Mouse (Mus musculus) G1E (cell line): ENCODE data around the gene Pygl. TPM values are rescaled to one million over a fixed set of nuclear protein-coding genes. Genes with fewer than 3 reads are reported as not detected.

Experiments used
- ATAC-seq: 2 replicates; pipeline ENCODE4 v1.8.0; 2016; ENCODE audit warnings: mild to moderate bottlenecking; ENCODE audit not compliant: insufficient number of reproducible peaks, poor library complexity, low FRiP score, severe bottlenecking; ENCODE audit errors: extremely low read depth
- DNase-seq: peaks from one replicate; pipeline ENCODE4 v3.0.0; 2012; ENCODE audit warnings: low spot score
- H3K27me3 ChIP-seq: 2 replicates; pipeline ENCODE4 v1.6.1; 2012; ENCODE audit warnings: mild to moderate bottlenecking, low read length, inconsistent platforms; ENCODE audit not compliant: insufficient read depth
- H3K36me3 ChIP-seq: replicated peaks from 2 replicates; pipeline ENCODE3; 2012; ENCODE audit warnings: mild to moderate bottlenecking, inconsistent platforms
- H3K4me1 ChIP-seq: 2 replicates; pipeline ENCODE4 v1.6.1; 2012; ENCODE audit warnings: low read depth, low read length, inconsistent platforms, mixed read lengths; ENCODE audit not compliant: insufficient read depth
- H3K4me3 ChIP-seq: 2 replicates; pipeline ENCODE4 v1.5.1; 2012; ENCODE audit warnings: low read depth, mild to moderate bottlenecking, inconsistent platforms, low read length, moderate library complexity, mixed read lengths
- H3K9me3 ChIP-seq: replicated peaks from 2 replicates; pipeline ENCODE4 v1.6.1; 2012; ENCODE audit warnings: inconsistent platforms
- CTCF ChIP-seq: IDR thresholded peaks from 2 replicates; pipeline ENCODE4 v1.5.1; 2012; ENCODE audit warnings: low read depth, low read length, inconsistent platforms, mixed read lengths
- GATA1 ChIP-seq: IDR thresholded peaks from 2 replicates; pipeline ENCODE4 v1.6.1; 2012; ENCODE audit warnings: borderline replicate concordance, low read length, inconsistent platforms, mixed read lengths
- GATA2 ChIP-seq: IDR thresholded peaks from 2 replicates; pipeline ENCODE4 v1.6.1; 2012; ENCODE audit warnings: low read depth, low read length, inconsistent platforms, borderline replicate concordance
- POLR2AphosphoS5 ChIP-seq: IDR thresholded peaks from 2 replicates; pipeline ENCODE4 v1.6.1; 2012; ENCODE audit warnings: low read depth, low read length, inconsistent platforms; ENCODE audit not compliant: insufficient replicate concordance
- TAL1 ChIP-seq: conservative IDR thresholded peaks from 2 replicates; pipeline ENCODE4 v1.6.1; 2012; ENCODE audit warnings: low read depth, low read length, inconsistent platforms, mixed read lengths
- polyA plus RNA-seq: library from polyadenylated mRNA; stranded (reverse); fragments of >175 nt; gene quantifications from 2 replicates; pipeline ENCODE4 v1.2.3, GENCODE M21; 2012
- total RNA-seq, 2 experiments: library from RNA; stranded (forward) in 1 of 2; stranded (reverse) in 1 of 2; fragments of 200-1000 nt in 1 of 2; fragments of >200 nt in 1 of 2; fragmentation: Nextera tagmentation in 1 of 2; gene quantifications; 2 replicates each; pipeline ENCODE4 v1.2.3; 2014 to 2017

Gene Pygl
- total and polyA plus RNA-seq, 3 experiments, result 0.27 TPM; not detected in 2

DNA sequence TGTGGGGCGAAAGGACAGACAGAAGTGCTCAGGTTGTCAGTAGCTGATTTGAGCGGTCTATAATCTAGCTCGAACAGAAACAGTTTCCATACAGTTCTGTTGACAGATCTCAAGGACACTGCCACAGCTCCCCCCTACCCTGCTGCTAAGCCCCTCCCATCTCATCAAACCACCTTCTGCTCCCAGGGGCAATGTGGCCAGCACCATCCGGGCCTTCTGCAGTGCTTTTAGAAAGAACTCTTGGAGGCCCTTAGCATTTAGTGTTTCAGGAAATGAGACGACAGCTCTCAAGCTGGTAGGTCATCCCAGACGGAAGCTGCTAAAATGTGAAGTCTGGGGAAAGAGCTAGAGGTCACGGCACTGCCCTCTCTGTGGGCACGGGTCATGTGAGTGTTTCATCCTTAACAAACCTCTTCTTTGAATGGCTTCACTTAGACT, 35.2 kb upstream of the Pygl start:
- Histone ChIP-seq H3K9me3 (no peaks in the 10 kb centered on the region), H3K4me3 (no peak overlapping the region), H3K36me3 (no peaks in the 10 kb centered on the region), H3K4me1 (no peaks in the 10 kb centered on the region), H3K27me3 (peaks cover 7% of the 10 kb centered on the region; the same call in 1 of the 2 replicates)
- ATAC-seq, result no peak
- no peak for DNase-seq
- no peak for TF ChIP-seq GATA1
- TF ChIP-seq CTCF, result no peak
- TF ChIP-seq TAL1, result no peak
- TF ChIP-seq POLR2AphosphoS5, result no peak
- TF ChIP-seq GATA2, result no peak

GRCm38 (mm10) chr12:70263721-70264120, 32.4 kb upstream of the Pygl start:
- Histone ChIP-seq H3K4me3 (no peak overlapping the region), H3K4me1 (no peaks in the 10 kb centered on the region), H3K36me3 (no peaks in the 10 kb centered on the region), H3K9me3 (no peaks in the 10 kb centered on the region), H3K27me3 (peaks cover 6% of the 10 kb centered on the region)
- ATAC-seq (no peak), DNase-seq (no peak)
- TF ChIP-seq GATA1 (no peak), POLR2AphosphoS5 (no peak), GATA2 (no peak), CTCF (no peak), TAL1 (no peak)

DNA sequence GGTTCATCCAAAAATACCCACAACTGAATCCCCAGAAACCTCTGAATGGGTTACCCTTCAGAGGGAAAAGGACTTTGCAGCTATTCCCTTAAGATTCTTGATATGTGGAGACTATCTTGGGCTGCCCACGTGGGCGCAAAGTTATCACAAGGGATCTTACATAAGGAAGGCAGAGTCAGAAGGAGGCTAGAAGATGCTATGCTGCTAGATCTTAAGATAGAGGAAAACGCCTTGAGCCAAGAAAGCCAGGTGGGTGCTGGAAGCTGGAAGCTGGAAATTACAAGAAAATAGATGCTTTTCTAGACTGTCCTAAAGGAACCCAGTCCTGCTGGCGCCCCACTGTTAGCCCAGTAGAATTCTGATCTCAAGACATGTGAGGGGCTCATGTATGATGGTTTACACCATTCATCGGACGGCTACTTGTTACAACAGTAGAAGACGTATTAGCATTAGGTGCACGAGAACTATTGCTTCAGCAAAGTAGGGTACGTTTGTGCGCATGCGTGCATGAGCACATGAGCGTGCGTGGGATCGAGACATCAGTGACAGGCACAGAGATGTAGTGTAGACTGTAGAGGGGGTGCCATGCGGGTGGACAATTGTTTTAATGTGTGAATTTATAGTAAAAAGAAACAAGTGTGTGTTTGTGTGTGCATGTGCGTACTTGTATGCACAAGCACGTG, 31.1 kb upstream of the Pygl start:
- Histone ChIP-seq H3K36me3 (no peaks in the 10 kb centered on the region), H3K9me3 (no peaks in the 10 kb centered on the region), H3K4me3 (no peak overlapping the region), H3K4me1 (no peaks in the 10 kb centered on the region), H3K27me3 (peaks cover 6% of the 10 kb centered on the region; the same call in 1 of the 2 replicates)
- ATAC-seq (no peak), DNase-seq (no peak)
- TF ChIP-seq GATA2 (no peak), TAL1 (no peak)

DNA sequence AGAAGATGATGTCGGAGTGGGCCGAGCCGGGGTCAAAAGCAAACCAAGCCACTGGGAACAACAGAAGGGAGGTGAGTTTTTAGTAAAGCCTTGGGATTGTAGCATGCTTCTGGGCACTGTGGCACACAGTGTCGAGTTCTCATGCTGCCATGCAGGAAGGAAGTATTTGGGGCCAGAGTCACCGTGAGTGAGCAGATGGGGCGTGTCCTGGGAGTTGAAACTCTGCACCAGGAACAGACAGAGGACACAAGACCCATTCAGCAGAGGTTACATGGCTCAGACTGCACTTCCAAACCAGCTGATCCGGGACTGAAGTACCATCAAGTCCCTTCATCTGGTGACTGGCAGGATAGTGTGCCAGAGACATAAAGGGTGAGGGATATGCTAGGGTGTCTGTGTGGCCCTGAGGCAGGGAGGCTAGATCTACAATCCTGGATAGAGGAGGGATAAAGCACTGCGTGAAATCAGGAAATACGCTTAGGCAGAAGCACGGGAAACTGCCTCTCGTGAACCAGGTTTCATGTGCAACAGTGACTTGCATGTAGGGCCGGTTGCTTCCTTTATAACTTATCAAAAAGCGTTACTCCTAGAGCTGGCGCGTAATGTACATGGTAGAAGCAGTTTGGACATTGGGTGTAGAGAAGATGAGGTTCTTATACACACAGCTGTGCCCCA, 20.1 kb upstream of the Pygl start:
- no peaks in the 10 kb centered on the region for H3K36me3 ChIP-seq
- no peak for DNase-seq
- H3K27me3 ChIP-seq, result peaks cover 20% of the 10 kb centered on the region
- no peak for ATAC-seq
- H3K4me3 ChIP-seq, result no peak overlapping the region
- TF ChIP-seq CTCF (no peak), POLR2AphosphoS5 (no peak), GATA1 (no peak), TAL1 (no peak), GATA2 (no peak)
- no peaks in the 10 kb centered on the region; the same call in 1 of the 2 replicates for H3K4me1 ChIP-seq
- no peaks in the 10 kb centered on the region for H3K9me3 ChIP-seq

GRCm38 (mm10) chr12:70249616-70250157, 18.4 kb upstream of the Pygl start:
- DNase-seq, result no peak
- Histone ChIP-seq H3K27me3 (peaks cover 19% of the 10 kb centered on the region), H3K4me3 (no peak overlapping the region), H3K4me1 (no peaks in the 10 kb centered on the region; the same call in 1 of the 2 replicates), H3K36me3 (no peaks in the 10 kb centered on the region), H3K9me3 (no peaks in the 10 kb centered on the region)
- no peak for ATAC-seq
- TF ChIP-seq TAL1, result no peak
- no peak for TF ChIP-seq GATA2
- no peak for TF ChIP-seq POLR2AphosphoS5
- no peak for TF ChIP-seq GATA1
- TF ChIP-seq CTCF, result no peak

DNA sequence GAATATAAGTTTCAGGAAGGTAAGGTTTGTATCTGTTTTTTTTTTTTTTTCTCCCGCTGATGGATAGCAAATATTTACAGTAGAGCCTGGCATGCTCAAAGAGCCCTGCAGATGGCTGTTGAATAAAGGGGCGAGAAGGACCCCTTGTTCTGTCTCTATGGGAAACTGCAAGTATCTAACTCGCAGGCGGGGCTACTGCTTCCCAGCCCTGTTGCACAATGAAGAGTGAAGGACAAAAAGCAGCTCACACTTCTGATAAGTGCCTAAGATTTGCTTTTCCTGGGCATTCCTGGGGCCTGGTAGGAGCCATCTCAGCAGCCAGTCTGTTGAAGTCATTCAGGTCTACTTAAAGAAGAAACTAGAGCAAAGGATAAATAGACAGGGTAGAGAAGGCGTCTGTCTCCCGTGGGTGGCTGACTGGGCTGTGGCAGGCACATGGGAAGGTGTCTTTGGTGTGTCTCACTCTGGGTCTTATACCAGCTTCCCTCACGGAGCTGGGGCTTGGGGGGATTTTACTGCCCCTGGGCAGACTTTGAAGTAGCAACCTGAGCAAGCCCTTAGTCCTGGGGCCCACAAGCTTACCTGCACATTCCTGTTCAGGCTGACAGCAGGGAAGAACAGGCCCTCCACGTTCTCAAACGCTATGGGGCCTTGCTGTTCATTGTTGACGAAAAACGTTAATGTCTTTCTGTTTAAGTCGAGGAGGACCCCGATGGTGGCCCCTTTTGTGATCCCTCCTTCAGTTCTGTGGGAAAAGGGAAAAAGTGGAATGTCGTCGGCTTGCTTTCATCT, 16.6 kb upstream of the Pygl start:
- Histone ChIP-seq H3K9me3 (no peaks in the 10 kb centered on the region), H3K4me1 (no peaks in the 10 kb centered on the region; the same call in 1 of the 2 replicates), H3K36me3 (no peaks in the 10 kb centered on the region), H3K27me3 (peaks cover 19% of the 10 kb centered on the region), H3K4me3 (no peak overlapping the region)
- no peak for TF ChIP-seq TAL1
- no peak for DNase-seq
- ATAC-seq, result no peak
